Mouse (Mus musculus) stomach, adult 2 months (tissue): ENCODE data around the gene Naip2. TPM values are rescaled to one million over a fixed set of nuclear protein-coding genes. Genes with fewer than 3 reads are reported as not detected.

Experiments used
- polyA plus RNA-seq: library from polyadenylated mRNA; depleted of rRNA; stranded (reverse); fragments of >200 nt; gene quantifications from 2 replicates; pipeline ENCODE4 v1.2.3, GENCODE M21; 2012; rRNA removed

The Naip2 gene
- 1.00 and 1.2 TPM in 2 replicates for polyA plus RNA-seq

DNA sequence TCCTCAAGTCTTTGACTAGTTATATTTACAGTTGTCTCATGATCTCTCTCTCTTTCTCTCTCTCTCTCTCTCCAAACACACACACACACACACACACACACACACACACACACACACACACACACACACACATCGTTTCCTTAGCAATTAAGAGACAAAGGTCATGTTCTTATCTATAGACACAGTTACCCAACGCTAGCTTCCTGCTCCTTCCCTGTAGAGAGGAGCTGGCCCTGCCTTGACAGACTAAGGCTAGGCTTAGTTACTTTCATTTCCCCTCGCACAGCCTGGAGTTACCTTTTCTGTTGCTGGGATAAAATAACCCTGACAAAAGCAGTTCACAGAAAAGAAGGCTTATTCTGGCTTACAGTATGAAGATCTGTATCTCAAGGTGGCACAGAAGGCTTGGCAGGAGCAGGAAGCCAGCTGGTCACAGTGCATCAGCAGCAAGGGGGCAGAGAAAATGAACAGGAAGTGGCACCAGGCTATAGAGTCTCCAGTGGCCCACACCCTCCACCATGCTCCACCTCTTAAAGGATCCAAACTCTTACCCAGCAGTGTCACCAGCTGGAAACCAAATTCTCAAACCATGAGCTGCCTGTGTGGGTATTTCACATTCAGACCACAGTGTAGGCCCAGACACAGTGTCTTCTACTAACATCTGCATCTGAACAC is at the start of gene Naip2:
Naip2 (minus strand) TSS at position 434 of the 675 bp plus-strand sequence.

DNA sequence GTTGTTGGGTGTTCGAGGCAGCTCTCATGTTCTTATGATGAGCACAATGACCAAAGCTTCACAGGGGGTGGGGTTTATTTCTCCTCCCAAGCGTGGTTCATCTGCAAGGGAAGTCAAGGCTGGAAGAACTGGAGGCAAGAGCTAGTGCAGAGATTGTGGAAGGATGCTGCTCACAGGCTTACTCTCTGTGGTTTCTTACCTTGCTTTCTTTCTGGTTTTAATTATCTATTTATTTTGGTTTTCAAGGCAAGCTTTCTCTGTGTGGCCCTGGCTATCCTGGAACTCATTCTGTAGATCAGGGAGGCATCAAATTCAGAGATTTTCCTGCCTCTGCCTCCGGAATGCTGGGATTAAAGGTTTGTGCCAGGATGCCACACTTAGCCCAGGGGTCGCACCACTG is 44.3 kb upstream of the Naip2 start, which contains the start of gene Naip5:
Naip5 (minus strand) TSS at position 101 of the 400 bp plus-strand sequence.

DNA sequence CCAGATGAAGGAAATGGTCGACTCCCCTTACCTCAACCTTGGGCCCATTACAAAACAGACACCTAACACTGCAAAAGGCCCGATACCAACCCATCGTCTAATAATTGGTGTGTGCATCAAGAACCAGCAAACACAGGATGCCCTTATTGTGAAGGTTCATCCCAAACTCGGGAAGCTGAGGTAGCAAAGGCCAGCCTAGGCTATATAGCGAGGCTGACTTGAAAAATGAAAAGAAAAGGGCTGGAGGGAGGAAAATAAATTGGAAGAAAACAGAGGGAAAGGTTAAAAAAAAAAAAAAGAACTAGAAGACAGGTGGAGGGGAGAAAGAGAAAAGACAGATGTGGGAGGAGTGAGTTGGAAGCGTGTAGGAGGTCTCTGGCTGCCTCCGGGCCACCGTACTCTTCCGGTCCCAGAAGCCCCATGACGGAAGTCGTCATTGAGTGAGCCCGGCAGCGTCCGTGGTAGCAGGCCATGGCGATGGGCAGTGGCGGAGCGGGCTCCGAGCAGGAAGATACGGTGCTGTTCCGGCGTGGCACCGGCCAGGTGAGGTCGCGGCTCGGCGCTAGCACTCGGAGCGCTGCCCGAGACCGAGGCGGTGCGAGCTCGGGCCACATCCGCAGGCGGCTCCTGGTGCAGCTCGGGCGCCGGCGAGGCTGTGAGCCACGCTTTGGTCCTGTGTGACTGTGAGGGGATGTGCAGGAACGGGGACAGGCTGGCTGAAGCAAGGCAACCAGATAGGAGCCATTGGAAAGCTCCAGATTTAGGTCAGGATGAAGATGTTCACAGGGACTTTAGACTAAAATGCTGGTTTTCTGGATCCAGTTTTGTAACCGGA is 77.3 kb downstream of the Naip2 start, which contains the start of gene Smn1:
Smn1 (plus strand) TSS at position 430 of the 835 bp plus-strand sequence.

DNA sequence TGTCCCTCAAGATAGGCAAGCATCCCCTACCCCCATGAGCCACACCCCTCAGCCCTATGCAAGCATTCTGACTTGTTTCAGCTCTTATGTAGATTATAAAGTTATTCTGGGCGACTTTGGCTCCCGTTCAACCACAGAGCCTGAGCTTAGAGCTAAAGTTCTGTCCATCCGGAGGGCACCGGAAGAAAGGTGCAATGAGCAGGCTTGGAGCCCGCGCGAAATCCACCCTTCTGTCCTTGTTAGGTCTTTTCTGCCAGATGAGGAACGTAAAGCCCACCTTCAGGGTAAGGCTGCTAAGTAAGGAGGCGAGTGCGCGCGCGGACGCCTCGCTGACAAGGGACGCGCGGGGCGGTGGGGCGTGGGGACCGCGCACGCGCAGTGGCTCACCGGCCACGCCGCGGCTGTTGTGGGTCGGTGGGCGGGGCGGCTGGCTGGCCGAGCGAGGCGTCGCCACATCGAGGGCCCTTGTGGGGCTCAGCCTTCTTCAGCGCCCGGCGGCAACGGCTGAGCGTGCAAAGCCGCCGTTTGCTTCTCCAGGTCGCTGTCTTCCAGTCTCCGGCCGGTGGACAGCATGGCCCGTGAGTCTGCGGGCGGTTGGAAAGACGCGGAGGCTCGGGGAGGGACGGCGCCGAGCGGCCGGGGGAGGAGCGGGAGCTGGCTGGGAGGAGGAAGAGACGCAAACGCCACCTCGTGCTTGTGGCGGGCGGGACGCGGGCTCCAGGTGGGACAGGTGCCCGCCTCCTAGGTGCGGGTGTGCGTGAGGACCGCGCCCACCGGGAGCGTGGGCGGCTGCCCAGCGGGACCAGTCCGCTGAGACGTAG is 94.0 kb downstream of the Naip2 start, which contains the start of gene Serf1:
Serf1 (plus strand) TSS at position 361 of the 821 bp plus-strand sequence.

DNA sequence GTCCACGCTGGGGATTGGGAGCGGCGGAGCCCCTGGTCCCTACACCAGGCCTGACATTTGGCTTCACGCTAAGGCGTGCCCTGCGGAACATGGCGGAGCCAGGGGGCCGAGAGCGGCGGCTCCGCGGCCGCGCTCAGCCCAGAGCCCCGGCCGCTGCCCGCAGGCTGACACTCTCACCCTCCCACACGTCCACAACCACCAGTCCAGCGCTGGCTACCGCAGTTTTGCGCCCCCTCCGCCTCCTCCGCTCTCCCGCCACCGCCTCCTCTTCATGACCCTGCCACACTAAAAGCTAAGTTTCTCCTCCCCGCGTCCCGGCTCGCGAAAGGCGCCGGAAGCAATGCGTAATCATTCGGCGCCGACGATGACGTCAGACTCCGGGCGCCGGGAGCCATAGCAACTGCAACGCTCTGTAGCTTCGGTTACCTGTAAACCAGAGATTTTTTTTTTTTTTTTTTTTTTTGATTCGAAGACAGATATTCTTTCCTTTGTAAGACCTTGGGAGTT is 98.1 kb downstream of the Naip2 start, which contains the start of gene Bdp1:
Bdp1 (minus strand) TSS at position 323 of the 507 bp plus-strand sequence.

Other genes with a start within 250 kb of the Naip2 start
- gene Mccc2, start 186.5 kb downstream of the Naip2 start, polyA plus RNA-seq: 18.2 and 25.2 TPM in 2 replicates
- 0.24 and 1.1 TPM in 2 replicates for gene Bdp1, start 98.0 kb downstream of the Naip2 start, polyA plus RNA-seq
- gene Serf1, start 94.1 kb downstream of the Naip2 start, polyA plus RNA-seq: 5.5 and 9.2 TPM in 2 replicates
- gene Smn1, start 77.2 kb downstream of the Naip2 start, polyA plus RNA-seq: 4.4 TPM in 2 replicates
- gene Naip5, start 44.2 kb upstream of the Naip2 start, polyA plus RNA-seq: 0.33 and 1.4 TPM in 2 replicates
- gene Naip6, start 115.6 kb upstream of the Naip2 start, polyA plus RNA-seq: 0.90 and 3.4 TPM in 2 replicates